Mouse (Mus musculus): ENCODE results near the gene Dcakd. TPM values are rescaled to one million over a fixed set of nuclear protein-coding genes. Genes with fewer than 3 reads are reported as not detected.

Gene Dcakd
- 10 to 100 TPM; 22.8 to 30.0 TPM for total RNA-seq (2021)
- long read RNA-seq, experiment 1, transcript Dcakd-201 (5 exons, 1,744 nt) = major isoform, 28 of 35 reads
- long read RNA-seq, experiment 1, partial matches to known transcripts = 0 of 35 reads
- long read RNA-seq, experiment 1, other reads (novel, unspliced or antisense) = 3 of 35 reads
- long read RNA-seq, experiment 2, transcript Dcakd-201 (5 exons, 1,744 nt) = major isoform, 26 of 36 reads
- long read RNA-seq, experiment 2, partial matches to known transcripts = 2 of 36 reads
- long read RNA-seq, experiment 2, other reads (novel, unspliced or antisense) = 5 of 36 reads

DNA sequence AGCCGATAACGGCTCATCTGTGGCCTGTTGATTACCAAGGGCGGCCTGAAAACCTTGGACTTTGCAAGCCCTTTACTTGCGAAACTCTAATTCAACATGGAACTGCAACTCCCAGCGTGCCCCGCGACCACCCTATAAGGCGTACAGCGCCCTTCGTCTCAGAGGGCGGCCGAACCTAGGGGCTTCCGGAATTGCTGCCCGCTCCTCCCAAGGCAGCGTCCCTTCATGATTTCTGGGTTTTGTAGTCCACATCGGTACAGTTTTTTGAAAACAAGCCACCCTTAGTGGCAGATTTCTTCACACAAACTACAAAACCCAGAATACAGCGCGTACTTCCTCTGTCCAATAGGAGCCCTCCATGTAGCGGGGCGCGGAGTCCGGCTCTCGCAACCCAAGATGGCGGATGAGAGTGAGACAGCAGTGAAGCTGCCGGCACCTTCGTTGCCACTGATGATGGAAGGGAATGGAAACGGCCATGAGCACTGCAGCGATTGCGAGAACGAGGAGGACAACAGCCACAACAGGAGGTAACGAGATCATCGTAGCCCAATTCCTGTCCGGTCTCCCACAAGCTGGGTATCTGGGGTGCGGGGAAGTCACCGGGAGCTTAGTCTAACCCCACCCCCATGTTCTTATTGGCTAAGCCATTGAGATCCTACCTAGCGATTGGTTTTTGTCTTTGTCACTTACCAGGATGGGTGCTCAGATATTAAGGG lies at the start of gene Dcakd, which contains the start of gene Nmt1:
Dcakd (minus strand) TSS at position 158 of the 716 bp plus-strand sequence.
Nmt1 (plus strand) TSS at position 15 of the 716 bp plus-strand sequence.
- intact Hi-C loops (cut with DNase I; ENCODE audit: low total_unique reads) = no loop called here

DNA sequence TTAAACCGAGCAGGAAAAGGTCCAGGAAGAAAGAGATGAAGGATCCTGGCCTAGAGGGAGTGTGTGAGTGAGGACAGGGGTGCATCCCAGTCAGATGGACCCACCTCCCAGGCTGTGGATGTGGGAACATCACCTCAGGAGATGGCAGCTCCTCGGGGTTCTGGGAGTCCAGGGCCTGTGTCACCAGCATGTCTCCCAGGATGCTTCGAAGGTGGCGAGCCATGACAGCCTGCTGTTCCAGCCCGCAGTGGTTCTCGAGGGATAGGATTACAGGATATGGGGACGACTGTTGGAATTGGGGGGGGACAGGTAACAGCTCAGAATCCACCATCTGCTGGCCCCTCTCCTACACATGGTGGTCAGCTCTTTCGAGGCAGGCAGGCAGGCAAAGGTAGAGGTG lies 48.4 kb upstream of the Dcakd start:
- intact Hi-C loops (cut with DNase I; ENCODE audit: low total_unique reads) = no loop called here
- peak; percentile 3 for DNase-seq

More for the DNA sequence above, at the start of gene Dcakd, which contains the start of gene Nmt1:
- peak; percentile 93 for DNase-seq

DNA sequence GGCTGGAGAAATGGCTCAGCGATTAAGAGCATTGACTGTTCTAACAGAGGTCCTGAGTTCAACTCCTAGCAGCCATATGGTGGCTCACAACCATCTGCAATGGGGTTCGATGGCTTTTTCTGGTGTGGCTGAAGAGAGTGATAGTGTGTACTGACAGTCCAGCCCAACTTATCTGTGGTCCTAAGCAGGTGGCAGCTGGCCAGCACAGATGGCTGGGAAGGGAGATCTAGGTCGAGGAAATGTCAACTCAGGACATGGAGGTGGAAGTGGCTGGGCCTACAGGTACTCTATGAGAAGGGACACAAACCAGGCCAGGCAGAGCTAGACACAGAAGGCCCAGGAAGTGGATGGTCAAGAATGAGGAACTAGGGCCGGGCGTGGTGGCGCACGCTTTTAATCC lies 47.9 kb upstream of the Dcakd start:
- DNase-seq = peak; percentile 18
- intact Hi-C loops (cut with DNase I; ENCODE audit: low total_unique reads) = no loop called here

DNA sequence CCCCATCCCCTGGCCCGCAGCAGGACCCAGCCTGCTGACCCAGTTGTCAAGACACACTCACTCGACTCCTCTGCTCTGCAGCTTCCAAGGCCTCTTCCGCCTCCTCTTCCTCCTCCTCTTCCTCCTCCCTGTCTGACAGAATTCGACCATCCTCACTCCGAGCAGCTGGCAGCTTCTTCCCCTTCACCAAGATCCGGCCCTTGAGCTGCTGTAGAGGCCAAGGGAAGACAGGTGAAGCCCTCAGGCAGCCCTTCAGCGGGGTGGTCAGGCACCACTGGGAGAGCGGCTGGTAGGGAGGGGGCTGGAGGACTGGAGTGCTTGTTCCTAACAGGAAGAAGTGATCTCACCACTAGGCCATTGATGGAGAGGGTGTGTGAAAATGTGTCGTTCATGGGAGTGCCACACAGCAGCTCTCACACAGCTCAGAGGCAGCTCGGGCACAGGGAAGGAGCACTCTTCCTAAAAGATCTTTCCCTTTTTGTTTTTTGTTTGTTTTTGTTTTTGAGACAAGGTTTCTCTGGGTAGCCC lies 46.7 kb upstream of the Dcakd start:
- peak; percentile 8 for DNase-seq
- intact Hi-C loops (cut with DNase I; ENCODE audit: low total_unique reads) = no loop called here

DNA sequence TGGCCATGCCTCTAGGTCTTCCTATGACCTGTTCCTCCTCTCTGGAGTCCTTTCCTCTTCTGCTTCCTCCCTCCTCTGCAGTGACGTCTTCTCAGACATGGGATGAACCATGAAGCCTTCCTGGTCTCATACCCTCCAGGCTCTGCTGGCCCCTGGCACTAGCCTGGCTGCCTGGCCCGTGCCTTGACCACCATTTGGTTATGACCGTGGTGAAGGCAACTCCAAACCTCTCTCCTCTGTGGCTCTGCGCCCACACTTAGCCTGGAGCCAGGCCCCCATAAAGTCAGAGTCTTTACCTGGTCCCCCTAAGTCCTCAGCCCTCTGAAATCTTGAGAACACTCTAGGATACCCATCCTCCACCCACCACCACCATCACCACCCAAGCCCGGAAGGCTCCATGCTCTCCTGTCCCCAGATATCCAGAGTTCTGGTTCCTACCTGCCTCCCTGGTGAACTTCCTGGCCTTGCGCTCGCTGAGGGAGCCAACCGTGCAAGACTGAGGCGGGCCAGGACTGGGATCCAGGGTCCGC lies 46.1 kb upstream of the Dcakd start:
- intact Hi-C loops (cut with DNase I; ENCODE audit: low total_unique reads) = no loop called here

DNA sequence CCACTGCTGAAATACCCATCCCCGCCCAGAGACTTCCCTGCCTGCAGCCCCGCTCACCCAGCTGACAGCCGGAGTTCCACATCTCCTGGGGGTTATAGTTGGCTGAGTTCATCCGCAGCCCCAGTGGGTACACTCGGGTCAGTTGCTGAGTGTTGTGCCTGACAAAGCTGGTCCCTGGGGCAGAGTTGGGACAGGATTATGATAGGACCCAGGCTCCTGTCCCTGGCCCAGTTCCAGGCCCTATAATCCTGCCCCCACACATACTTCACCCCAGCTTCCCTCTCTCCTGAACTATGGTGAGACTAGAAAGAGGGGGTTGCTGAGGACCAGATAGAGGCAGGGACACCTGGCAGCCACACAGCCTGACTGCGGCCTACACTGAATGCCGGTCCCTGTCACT lies 45.5 kb upstream of the Dcakd start:
- intact Hi-C loops (cut with DNase I; ENCODE audit: low total_unique reads) = no loop called here
- DNase-seq = peak; percentile 6

More for the DNA sequence above, 46.1 kb upstream of the Dcakd start:
- DNase-seq = peak; percentile 4

DNA sequence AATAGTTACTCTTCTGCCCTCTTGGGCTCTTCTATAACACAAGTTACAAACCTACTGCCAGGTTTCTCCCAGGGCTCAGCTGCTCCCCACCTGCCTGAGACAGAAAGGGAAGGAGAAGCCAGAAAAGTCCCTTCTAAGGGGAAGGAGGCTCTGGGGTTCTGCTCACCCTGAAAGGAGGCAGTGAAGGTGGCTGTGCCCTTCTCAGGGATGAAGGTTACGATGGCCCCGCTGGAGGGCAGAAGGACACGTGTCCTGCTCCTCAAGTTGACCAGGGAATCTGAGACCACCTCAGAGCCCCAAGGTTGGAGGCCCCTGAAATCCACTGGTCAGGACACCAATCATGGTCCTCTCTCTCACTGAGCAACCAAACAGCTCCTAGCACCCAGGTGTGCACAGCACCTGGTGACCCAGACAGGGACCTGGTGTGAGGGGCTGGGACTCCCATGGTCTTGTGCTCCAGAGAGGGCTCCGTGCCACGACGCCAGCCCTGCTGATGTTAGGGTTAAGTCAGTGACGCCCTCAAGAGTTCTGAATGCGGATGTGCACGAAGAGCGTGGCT lies 42.3 kb upstream of the Dcakd start:
- intact Hi-C loops (cut with DNase I; ENCODE audit: low total_unique reads) = no loop called here
- no peak for DNase-seq

DNA sequence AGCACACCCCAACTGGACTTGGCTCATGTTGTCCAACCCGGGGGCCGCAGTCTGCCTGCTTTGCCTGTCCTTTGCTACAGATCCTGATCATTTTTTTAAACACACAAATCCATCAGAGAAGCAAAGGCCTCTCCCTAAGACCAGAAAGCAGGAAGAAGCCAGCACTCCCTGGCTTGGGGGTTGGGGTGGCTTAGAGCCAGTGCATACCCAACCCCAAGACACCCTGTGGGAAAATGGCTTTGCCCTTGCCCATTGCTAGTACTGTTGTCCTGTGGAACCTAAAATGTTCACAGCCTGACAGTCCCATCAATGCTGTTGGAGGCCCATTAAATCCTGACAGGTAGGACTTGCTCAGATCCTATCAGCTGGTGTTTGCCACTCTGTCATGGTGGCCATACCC lies 41.6 kb upstream of the Dcakd start:
- DNase-seq = no peak
- intact Hi-C loops (cut with DNase I; ENCODE audit: low total_unique reads) = no loop called here

DNA sequence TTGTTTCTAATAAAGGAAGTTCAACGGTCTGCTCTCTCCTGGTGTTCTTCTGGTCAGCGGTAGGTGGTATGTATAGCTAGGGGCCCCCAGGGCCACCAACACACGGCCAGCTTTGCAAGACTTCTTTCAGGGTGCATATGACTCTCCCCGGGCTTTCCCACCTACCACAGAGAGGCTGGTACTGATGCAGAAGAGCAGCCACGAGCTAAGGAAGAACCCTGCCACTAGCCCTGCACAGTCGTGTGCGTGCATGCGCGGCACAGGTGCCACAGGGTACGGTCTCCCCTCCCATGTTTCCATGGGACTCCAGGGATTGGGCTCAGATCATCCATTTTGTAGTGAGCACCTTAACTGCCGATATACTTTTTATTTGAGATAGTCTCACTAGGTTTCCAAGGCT lies 40.8 kb upstream of the Dcakd start:
- intact Hi-C loops (cut with DNase I; ENCODE audit: low total_unique reads) = no loop called here
- no peak for DNase-seq

DNA sequence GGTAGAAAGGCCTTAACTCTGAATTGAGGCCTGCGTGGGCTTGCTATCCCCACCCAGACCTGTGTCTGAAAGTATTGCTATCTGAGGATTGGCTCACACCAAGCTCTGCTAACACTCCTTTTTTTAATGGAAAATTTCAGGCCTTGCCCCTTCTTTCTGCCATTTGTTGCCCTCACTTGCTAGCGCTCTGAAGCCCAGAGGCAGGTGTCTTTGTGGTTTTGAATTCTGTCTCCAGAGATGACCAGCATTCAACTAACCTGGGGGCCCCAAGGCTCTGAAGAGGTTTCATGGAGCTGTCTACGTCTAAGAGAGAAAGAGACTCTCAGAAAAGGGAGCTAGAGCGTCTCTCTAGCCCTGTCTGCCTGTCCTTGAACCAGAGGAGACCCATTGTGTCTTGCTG lies 40.1 kb upstream of the Dcakd start:
- no peak for DNase-seq
- intact Hi-C loops (cut with DNase I; ENCODE audit: low total_unique reads) = no loop called here

DNA sequence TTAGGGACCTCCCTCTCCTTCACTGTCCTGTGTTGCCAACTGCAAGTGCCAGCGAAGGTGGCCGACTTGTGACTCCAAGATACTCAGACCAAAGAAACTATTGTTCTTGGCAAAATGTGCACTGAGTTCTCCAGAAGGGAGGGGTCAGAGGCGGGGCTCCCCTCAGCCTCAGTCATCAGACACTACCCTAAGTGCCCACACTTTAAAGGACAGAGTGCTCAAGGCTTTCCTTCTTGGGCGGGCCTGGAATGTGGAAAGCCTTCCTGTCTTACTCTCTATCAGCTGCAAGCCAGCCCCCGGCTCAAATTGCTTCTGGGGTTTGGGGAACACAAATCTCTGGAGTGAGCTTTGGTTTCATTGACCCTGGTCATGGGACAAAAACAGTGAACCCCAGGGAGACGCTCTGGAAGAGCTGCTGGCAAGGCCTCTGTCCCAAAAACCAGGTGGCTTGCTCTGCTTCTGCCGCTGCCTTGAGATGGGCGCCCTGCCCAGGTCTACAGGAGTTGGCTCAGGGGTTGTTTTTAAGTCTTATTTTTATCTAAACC lies 39.4 kb upstream of the Dcakd start:
- intact Hi-C loops (cut with DNase I; ENCODE audit: low total_unique reads) = no loop called here
- peak; percentile 85 for DNase-seq

DNA sequence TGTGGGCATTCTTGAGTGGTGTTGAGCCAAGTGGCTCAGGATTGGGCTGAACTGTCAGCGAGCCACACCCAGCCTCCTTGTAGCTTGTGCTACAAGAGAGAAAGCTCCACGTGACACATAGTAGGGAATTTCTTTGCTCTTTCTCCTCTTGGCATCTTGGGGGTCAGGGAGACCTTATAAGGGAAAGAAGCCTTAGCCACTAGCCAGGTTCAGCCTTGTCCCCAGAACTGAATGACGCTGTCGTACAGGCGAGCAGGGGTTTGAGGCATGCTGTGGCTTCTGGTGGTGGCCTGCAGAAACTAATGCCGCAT lies 38.9 kb upstream of the Dcakd start:
- DNase-seq = no peak
- intact Hi-C loops (cut with DNase I; ENCODE audit: low total_unique reads) = no loop called here

DNA sequence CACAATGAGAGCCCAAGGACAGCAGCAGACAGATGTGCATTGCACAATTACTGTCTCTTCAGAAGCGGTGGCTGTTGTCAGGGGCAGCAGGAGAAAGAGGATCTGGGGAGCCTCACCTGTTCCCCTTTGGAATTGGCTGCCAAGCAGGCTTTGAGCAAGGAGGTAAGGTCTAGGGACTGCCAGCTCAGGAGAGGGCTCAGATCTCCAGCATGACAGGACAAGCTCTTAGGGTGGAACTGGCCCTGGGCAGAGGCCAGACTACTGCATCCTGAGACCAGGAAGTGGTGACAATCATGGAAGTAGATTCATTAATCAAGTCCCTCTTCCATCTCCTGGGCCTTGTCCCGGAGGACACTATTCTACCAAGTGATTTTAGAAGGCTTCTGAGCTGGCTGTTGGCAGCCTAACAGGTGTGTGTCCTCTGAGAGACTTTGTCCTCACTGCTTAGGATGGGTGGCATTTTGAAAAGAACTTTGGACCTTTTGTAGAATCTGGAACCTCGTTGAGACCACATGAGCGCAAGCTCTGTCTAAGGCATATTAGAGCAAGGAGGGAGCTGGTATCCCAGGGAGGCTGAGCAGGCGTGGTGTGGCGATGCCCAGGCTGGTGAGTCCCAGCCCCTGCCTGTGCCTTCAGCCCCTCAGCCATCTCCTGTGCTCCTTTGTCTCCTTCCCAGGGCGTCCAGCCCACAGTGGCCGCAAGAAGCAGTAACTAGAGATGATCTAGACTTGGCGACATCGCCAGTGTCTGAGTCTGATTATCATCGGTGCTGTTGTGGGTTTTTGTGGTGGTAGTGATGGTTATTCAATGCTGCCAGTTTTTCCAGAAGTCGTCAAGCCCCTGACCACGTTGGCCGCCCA lies 38.3 kb upstream of the Dcakd start:
- intact Hi-C loops (cut with DNase I; ENCODE audit: low total_unique reads) = no loop called here
- DNase-seq = peak; percentile 20

DNA sequence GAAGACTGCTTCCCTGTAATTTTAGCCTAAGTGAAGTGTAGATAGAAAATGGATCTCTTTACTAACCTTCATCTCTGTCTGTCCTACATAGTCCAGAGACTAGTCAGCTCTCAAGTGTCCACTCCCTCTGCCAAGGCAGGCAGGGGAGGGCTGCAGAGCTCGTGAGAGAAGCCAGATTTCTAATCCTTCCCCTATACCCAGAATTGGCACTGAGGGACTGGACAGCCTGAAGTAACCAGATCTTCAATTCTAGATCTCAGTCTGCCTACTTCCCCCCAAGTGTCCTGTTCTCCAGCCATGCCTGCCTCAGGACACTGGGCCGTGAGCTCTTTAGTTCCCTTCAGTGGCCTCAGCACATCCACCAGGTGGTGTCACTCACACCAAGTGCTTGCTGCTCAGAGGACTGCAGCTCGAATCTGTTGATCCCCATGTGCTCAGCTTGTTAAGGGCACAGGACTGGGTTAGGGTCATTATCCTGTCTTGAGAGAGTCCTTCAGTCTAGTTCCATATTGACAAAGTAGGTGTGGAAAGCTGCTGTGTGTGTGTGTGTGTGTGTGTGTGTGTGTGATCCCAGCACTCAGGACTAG lies 30.5 kb upstream of the Dcakd start:
- intact Hi-C loops (cut with DNase I; ENCODE audit: low total_unique reads) = loop anchor here (10.0 kb wide), 1 partner anchor 154 kb away; the partner anchor contains the start of gene Gfap
- DNase-seq = peak; percentile 38

DNA sequence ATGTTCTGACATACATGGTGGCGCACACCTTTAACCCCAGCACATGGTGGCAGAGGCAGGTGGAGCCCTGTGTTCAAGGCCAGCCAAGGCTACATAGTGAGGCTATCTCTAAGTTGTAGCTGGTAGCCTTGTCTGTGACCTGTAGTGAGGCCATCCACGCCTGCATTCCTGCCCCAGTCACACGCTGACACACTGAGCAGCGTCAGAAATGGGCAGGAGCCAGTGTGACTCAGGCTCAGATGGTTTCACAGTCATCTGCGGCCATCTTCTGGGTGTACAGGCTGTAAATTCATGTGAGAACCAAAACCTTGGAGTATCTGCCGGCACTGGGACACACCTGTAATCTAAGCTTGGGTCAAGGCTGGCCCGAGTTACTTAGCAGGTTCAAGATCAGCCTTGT lies 28.5 kb upstream of the Dcakd start:
- intact Hi-C loops (cut with DNase I; ENCODE audit: low total_unique reads) = loop anchor here (10.0 kb wide), 1 partner anchor 152 kb away; the partner anchor contains the start of gene Gfap
- no peak for DNase-seq

DNA sequence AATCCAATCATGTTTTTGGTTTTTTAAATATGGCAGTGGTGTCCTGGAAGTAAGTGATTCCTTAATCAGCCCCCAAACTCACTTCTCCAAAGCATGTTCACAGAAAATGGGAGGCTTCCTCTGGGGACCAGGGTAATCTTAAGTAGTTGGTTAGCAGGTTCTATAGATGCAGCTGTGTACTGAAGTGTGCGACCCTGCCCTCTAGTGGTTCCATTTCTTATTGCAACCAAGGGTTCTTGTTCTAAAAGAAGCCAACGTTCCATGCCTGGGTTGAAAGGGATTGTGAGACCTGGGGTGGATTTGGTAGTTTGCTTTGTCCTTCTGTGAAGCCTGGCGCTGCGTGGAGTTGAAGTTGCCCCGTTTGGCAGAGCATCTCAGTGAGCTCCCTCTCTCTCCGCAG lies 26.7 kb upstream of the Dcakd start:
- DNase-seq = peak; percentile 60

DNA sequence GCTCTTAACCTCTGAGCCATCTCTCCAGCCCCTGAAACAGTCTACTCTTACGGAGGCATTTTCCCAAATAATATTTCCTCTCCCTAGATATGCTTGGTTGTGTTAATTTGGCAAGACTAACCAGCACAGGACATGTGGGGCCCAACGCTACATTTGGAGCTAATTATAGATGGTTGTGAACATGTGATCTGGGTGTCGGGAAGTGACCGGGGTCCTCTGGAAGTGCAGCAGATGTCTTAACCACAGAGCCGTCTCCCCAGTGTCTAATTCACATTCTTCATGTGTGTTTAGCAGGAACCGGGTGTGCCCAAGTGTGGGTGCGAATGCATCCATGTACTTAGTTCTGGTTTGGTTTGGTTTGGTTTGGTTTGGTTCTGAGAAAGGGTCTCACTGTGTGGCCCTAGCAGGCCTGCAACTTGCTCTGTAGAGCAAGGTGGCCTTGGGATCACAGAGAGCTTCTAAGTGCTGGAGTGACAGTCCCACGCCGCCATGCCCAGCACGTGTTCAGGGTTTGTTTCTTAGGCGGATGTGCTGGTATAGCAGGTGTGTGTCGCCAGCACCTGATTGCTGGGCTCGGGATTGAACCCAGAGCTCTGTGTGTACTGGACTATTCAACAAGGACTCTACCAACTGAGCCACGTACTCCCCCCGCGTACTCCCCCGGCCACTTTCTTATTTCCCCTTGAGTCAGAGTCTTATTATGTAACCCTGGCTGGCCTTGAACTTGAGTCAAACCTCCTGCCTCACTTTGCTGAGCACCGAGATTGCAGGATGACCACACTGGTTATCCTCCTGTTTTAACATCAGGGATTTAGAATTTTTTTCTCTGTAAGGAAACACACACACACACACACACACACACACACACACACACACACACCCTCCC lies 25.3 kb upstream of the Dcakd start:
- intact Hi-C loops (cut with DNase I; ENCODE audit: low total_unique reads) = loop anchor here (10.0 kb wide), 1 partner anchor 149 kb away; the partner anchor contains the start of gene Gfap
- DNase-seq = no peak

More for the DNA sequence above, 26.7 kb upstream of the Dcakd start:
- intact Hi-C loops (cut with DNase I; ENCODE audit: low total_unique reads) = loop anchor here (10.0 kb wide), 1 partner anchor 150 kb away; the partner anchor contains the start of gene Gfap
